Mouse (Mus musculus) G1E (cell line): ENCODE measurements around the gene Cs. TPM values are rescaled to one million over a fixed set of nuclear protein-coding genes. Genes with fewer than 3 reads are reported as not detected.

Experiments
- ATAC-seq: 2 replicates; pipeline ENCODE4 v1.8.0; 2016; ENCODE audit warnings: mild to moderate bottlenecking; ENCODE audit not compliant: insufficient number of reproducible peaks, poor library complexity, low FRiP score, severe bottlenecking; ENCODE audit errors: extremely low read depth
- DNase-seq: peaks from one replicate; pipeline ENCODE4 v3.0.0; 2012; ENCODE audit warnings: low spot score
- H3K27me3 ChIP-seq: 2 replicates; pipeline ENCODE4 v1.6.1; 2012; ENCODE audit warnings: mild to moderate bottlenecking, low read length, inconsistent platforms; ENCODE audit not compliant: insufficient read depth
- H3K36me3 ChIP-seq: replicated peaks from 2 replicates; pipeline ENCODE3; 2012; ENCODE audit warnings: mild to moderate bottlenecking, inconsistent platforms
- H3K4me1 ChIP-seq: 2 replicates; pipeline ENCODE4 v1.6.1; 2012; ENCODE audit warnings: low read depth, low read length, inconsistent platforms, mixed read lengths; ENCODE audit not compliant: insufficient read depth
- H3K4me3 ChIP-seq: 2 replicates; pipeline ENCODE4 v1.5.1; 2012; ENCODE audit warnings: low read depth, mild to moderate bottlenecking, inconsistent platforms, low read length, moderate library complexity, mixed read lengths
- H3K9me3 ChIP-seq: replicated peaks from 2 replicates; pipeline ENCODE4 v1.6.1; 2012; ENCODE audit warnings: inconsistent platforms
- CTCF ChIP-seq: IDR thresholded peaks from 2 replicates; pipeline ENCODE4 v1.5.1; 2012; ENCODE audit warnings: low read depth, low read length, inconsistent platforms, mixed read lengths
- GATA1 ChIP-seq: IDR thresholded peaks from 2 replicates; pipeline ENCODE4 v1.6.1; 2012; ENCODE audit warnings: borderline replicate concordance, low read length, inconsistent platforms, mixed read lengths
- GATA2 ChIP-seq: IDR thresholded peaks from 2 replicates; pipeline ENCODE4 v1.6.1; 2012; ENCODE audit warnings: low read depth, low read length, inconsistent platforms, borderline replicate concordance
- POLR2AphosphoS5 ChIP-seq: IDR thresholded peaks from 2 replicates; pipeline ENCODE4 v1.6.1; 2012; ENCODE audit warnings: low read depth, low read length, inconsistent platforms; ENCODE audit not compliant: insufficient replicate concordance
- TAL1 ChIP-seq: conservative IDR thresholded peaks from 2 replicates; pipeline ENCODE4 v1.6.1; 2012; ENCODE audit warnings: low read depth, low read length, inconsistent platforms, mixed read lengths
- polyA plus RNA-seq: library from polyadenylated mRNA; stranded (reverse); fragments of >175 nt; gene quantifications from 2 replicates; pipeline ENCODE4 v1.2.3, GENCODE M21; 2012
- total RNA-seq, 2 experiments: library from RNA; stranded (forward) in 1 of 2; stranded (reverse) in 1 of 2; fragments of 200-1000 nt in 1 of 2; fragments of >200 nt in 1 of 2; fragmentation: Nextera tagmentation in 1 of 2; gene quantifications; 2 replicates each; pipeline ENCODE4 v1.2.3; 2014 to 2017

The Cs gene
- total and polyA plus RNA-seq, 3 experiments: 56.6 to 323 (median 175) TPM

DNA sequence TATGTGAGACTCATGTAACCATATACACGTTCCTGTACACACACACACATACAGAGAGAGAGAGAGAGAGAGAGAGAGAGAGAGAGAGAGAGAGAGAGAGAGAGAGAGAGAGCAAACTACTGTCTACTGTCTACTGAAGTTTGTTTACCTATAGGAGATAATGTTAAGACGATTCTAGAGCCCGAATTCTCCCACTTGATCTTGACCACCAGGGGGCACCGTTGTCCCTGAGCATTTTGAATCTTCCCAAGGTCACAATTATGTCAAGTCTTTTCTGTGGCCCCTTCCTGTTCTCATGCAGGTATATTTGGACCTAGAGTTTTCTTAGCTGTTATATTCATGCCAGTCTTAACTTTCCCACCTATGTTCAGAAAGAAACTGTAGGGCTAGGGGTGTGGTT is 2.0 kb upstream of the Cs start:
- Histone ChIP-seq H3K27me3 (no peaks in the 10 kb centered on the region), H3K9me3 (no peaks in the 10 kb centered on the region), H3K4me1 (peaks cover 60% of the 10 kb centered on the region), H3K4me3 (no peak overlapping the region), H3K36me3 (peaks cover 15% of the 10 kb centered on the region)
- DNase-seq (no peak), ATAC-seq (no peak)
- TF ChIP-seq POLR2AphosphoS5: no peak
- TF ChIP-seq TAL1: no peak
- peak; percentile 84 for TF ChIP-seq CTCF

DNA sequence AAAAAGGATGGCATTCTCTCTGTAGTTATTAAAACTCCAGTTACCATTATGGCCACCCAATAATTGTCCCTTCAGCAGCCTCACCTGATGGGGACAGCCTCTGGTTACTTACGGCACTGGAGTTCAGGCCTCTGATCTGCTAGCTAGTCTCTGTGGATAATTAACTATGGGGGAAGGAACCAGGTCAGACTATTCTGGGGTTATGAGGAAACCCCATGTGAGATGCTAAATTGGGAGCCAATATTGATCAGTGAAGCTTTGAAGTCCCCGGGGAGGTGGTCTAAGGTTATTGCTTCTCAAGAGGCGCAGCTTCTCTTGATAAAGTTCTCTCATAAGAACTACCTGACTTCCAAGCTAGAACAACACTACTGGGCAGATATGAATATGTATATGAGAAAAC is 1.3 kb upstream of the Cs start:
- DNase-seq (no peak), ATAC-seq (no peak)
- H3K9me3 ChIP-seq: no peaks in the 10 kb centered on the region
- H3K4me1 ChIP-seq: peaks cover 64% of the 10 kb centered on the region
- no peaks in the 10 kb centered on the region for H3K27me3 ChIP-seq
- no peak overlapping the region; the same call in 1 of the 2 replicates for H3K4me3 ChIP-seq
- TF ChIP-seq GATA1 (no peak), GATA2 (no peak), TAL1 (no peak), POLR2AphosphoS5 (no peak), CTCF (no peak)
- peaks cover 20% of the 10 kb centered on the region for H3K36me3 ChIP-seq

DNA sequence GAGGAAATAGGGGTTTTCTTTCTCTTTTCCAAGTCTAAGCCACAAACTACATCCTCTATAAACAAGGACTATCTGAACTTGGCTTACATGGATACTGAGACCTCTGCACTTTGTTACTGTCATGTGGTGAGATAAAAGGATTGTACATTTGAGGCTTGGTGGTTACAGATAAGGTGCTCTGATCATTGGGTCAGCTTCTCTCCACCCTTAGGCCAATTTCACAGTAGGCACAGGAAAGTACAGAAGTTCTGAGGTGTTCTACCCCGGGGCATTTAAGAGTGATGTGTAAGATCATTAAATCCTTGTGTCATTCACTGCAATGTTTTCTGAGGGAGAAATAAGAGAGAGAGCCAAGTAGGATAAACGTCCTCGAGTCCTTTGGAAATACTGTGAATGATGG is 937 bp upstream of the Cs start:
- ATAC-seq: peak; percentile 36

DNA sequence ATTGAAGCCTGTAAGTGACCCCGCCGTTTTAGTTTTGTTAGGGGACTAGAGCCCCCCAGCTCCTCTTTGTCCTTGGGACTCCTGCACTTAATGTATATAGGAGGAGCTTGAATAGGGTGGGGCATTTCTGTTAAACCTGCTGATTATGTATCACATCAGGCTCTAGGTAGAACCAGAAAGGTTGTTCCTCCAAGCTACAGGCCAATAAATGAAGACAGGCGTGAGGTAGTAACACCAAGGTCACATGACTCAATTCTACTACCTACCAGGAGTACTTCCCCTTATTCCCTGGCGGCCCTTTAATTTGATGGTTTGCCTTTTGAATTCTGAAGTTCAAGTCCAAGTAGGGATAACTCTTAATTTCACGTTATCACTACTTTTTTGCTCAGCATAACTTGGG is 881 bp downstream of the Cs start:
- TF ChIP-seq GATA2 (no peak), CTCF (no peak), TAL1 (no peak), GATA1 (no peak), POLR2AphosphoS5 (no peak)
- Histone ChIP-seq H3K36me3 (peaks cover 37% of the 10 kb centered on the region), H3K27me3 (no peaks in the 10 kb centered on the region), H3K4me1 (peaks cover 82% of the 10 kb centered on the region), H3K4me3 (peak overlapping the region; percentile 88), H3K9me3 (no peaks in the 10 kb centered on the region)
- ATAC-seq (0 out of 2 replicates have a peak, but pooled peaks have one; percentile 23), DNase-seq (peak; percentile 52)

More for the DNA sequence above, 937 bp upstream of the Cs start:
- Histone ChIP-seq H3K36me3 (peaks cover 24% of the 10 kb centered on the region), H3K4me1 (peaks cover 68% of the 10 kb centered on the region), H3K4me3 (peak overlapping the region; percentile 88; the same call in 1 of the 2 replicates), H3K27me3 (no peaks in the 10 kb centered on the region), H3K9me3 (no peaks in the 10 kb centered on the region)
- TF ChIP-seq POLR2AphosphoS5: no peak
- TF ChIP-seq TAL1: peak; percentile 51
- DNase-seq: no peak

DNA sequence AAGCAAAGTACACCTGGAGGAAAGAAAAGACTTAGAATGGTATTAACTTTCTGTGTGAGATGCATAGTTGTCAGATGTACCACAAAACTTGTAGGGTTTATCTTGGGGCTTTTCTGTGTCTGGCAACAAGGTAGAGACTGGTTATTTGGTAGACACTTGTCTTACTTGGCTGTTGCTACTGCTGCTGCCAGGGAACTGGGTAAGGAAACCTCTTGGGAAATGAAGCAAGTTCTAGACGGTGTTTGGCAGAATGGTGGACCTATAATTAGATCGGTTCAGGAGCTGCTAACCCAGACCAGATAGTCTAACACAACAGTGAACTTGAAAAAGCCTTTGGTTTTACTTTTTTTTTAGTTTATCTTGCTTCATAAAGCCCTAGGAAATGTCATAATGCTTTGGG is 1.4 kb downstream of the Cs start:
- peaks cover 41% of the 10 kb centered on the region for H3K36me3 ChIP-seq
- no peak for DNase-seq
- no peak for ATAC-seq
- H3K4me3 ChIP-seq: peak overlapping the region; percentile 88
- H3K9me3 ChIP-seq: no peaks in the 10 kb centered on the region
- TF ChIP-seq GATA1 (no peak), TAL1 (no peak), CTCF (no peak), GATA2 (no peak), POLR2AphosphoS5 (no peak)
- peaks cover 85% of the 10 kb centered on the region for H3K4me1 ChIP-seq
- H3K27me3 ChIP-seq: no peaks in the 10 kb centered on the region

DNA sequence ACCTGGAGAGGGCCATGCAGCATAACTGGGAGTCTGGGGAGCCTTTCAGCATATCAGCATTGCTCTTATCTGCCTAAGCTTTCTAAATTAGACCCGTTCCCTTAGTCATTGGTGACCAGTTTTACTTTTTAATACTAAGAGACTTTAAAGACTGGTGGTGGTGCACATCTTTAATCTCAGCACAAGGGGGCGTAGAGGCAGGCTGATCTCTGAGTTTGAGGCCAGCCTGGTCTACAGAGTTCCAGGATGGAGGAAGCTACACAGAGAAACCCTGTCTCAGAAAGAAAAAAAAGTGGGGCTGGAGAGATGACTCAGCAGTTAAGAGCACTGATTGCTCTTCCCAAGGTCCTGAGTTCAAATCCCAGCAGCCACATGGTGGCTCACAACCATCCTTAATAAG is 2.7 kb downstream of the Cs start:
- peaks cover 82% of the 10 kb centered on the region for H3K4me1 ChIP-seq
- H3K9me3 ChIP-seq: no peaks in the 10 kb centered on the region
- DNase-seq (no peak), ATAC-seq (no peak)
- no peak overlapping the region for H3K4me3 ChIP-seq
- H3K36me3 ChIP-seq: peaks cover 41% of the 10 kb centered on the region
- TF ChIP-seq POLR2AphosphoS5 (no peak), GATA1 (no peak), CTCF (no peak), TAL1 (no peak), GATA2 (no peak)
- no peaks in the 10 kb centered on the region for H3K27me3 ChIP-seq

DNA sequence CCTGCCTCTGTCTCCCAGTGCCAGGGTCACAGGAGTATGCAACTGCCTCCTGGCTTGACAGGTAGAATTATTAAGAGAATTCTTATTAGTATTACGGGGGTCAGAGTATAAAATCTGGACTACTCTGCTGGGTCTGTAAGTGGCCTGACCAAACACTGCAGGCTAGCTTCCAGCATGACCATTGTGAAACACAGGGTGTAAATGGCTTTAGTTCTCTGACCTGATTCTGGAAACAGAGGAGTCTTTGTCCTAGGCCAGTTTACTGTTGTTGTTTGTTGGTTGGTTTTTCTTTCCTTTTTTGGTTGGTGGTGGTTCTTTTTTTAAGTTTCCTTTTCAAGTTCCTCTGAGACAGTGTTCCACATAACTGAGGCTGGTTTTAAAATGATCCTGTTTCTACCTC is 5.9 kb downstream of the Cs start:
- Histone ChIP-seq H3K36me3 (peaks cover 61% of the 10 kb centered on the region), H3K9me3 (no peaks in the 10 kb centered on the region), H3K4me1 (peaks cover 75% of the 10 kb centered on the region), H3K27me3 (no peaks in the 10 kb centered on the region), H3K4me3 (no peak overlapping the region; the same call in 1 of the 2 replicates)
- DNase-seq: no peak
- no peak for ATAC-seq
- TF ChIP-seq POLR2AphosphoS5 (no peak), GATA2 (no peak), GATA1 (no peak), CTCF (no peak), TAL1 (no peak)
